Mouse (Mus musculus): ENCODE measurements around the gene Thnsl2. TPM values are rescaled to one million over a fixed set of nuclear protein-coding genes. Genes with fewer than 3 reads are reported as not detected.

Gene Thnsl2
- polyA plus RNA-seq, 1 experiment from 2014 or later, result 0.42 TPM

- H3K27ac ChIP-seq, result no peak overlapping the region
- H3K36me3 ChIP-seq (ENCODE audit: inconsistent target), result no peaks in the 10 kb centered on the region
- H3K79me2 ChIP-seq (ENCODE audit: inconsistent target), result no peaks in the 10 kb centered on the region
- H3K4me3 ChIP-seq (ENCODE audit: inconsistent target), result no peak overlapping the region
- 17% methylated on average over 19 of the region's 19 CpGs for WGBS (ENCODE audit: missing documents)
Measured at GRCm38 (mm10) chr6:71106170-71106945, 37.9 kb downstream of the Thnsl2 start.

DNA sequence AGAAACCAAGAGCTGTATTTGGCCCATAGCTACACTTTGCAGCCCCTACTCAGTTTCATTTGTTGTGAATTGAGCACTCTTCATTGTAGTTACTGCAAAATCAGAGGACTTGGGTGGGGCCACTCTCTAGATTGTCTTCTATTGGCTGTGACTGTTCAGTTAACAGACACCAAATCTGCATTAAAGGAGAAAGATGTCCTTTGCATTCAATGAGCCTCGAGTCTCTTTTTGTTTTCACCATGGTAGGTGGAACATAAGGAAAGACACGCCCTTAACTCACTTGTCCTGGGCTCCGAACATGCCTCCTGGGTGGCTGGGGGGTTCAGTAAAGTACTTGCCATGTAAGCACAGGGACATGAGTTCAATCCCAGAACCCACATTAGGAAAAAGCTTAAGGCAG, 48.1 kb downstream of the Thnsl2 start:
- Histone ChIP-seq H3K4me3 (ENCODE audit: inconsistent target) (no peak overlapping the region), H3K79me2 (ENCODE audit: inconsistent target) (no peaks in the 10 kb centered on the region), H3K27ac (no peak overlapping the region), H3K36me3 (ENCODE audit: inconsistent target) (no peaks in the 10 kb centered on the region)
- WGBS (ENCODE audit: missing documents), result 84% methylated on average over 3 of the region's 3 CpGs

- no peak overlapping the region for H3K27ac ChIP-seq
- H3K36me3 ChIP-seq (ENCODE audit: inconsistent target), result no peaks in the 10 kb centered on the region
- 88% methylated on average over 5 of the region's 5 CpGs for WGBS (ENCODE audit: missing documents)
- H3K4me3 ChIP-seq (ENCODE audit: inconsistent target), result no peak overlapping the region
- H3K79me2 ChIP-seq (ENCODE audit: inconsistent target), result no peaks in the 10 kb centered on the region
Measured at GRCm38 (mm10) chr6:71094693-71095092, 49.5 kb downstream of the Thnsl2 start.

GRCm38 (mm10) chr6:71093686-71094085, 50.6 kb downstream of the Thnsl2 start:
- Histone ChIP-seq H3K79me2 (ENCODE audit: inconsistent target) (no peaks in the 10 kb centered on the region), H3K36me3 (ENCODE audit: inconsistent target) (no peaks in the 10 kb centered on the region), H3K27ac (no peak overlapping the region), H3K4me3 (ENCODE audit: inconsistent target) (no peak overlapping the region)
- WGBS (ENCODE audit: missing documents), result 86% methylated on average over 5 of the region's 6 CpGs

GRCm38 (mm10) chr6:71090475-71090874, 53.8 kb downstream of the Thnsl2 start:
- H3K79me2 ChIP-seq (ENCODE audit: inconsistent target), result no peaks in the 10 kb centered on the region
- H3K27ac ChIP-seq, result no peak overlapping the region
- no peaks in the 10 kb centered on the region for H3K36me3 ChIP-seq (ENCODE audit: inconsistent target)
- 41% methylated on average over 5 of the region's 5 CpGs for WGBS (ENCODE audit: missing documents)
- no peak overlapping the region for H3K4me3 ChIP-seq (ENCODE audit: inconsistent target)

DNA sequence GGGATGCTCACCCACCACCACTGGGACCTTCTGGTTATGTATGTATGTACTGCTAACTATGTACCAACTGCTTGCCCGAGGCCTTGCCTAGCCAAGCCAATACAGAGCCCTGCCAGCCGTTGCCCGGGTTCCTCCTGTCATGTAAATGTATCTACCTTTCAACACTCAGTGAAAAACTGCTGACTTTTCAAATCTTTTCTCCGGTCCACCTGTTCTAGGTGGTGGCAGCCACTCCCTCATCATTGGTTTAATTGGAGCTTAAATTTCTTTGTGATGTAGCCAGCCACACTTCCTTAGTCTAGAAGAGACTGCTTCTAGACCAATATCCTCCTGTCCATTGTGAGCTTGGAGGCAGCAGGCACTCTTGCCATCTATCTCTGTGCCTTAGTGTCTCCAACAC, 54.5 kb downstream of the Thnsl2 start:
- no peaks in the 10 kb centered on the region for H3K79me2 ChIP-seq (ENCODE audit: inconsistent target)
- WGBS (ENCODE audit: missing documents), result 86% methylated on average over 4 of the region's 4 CpGs
- H3K36me3 ChIP-seq (ENCODE audit: inconsistent target), result no peaks in the 10 kb centered on the region
- no peak overlapping the region for H3K4me3 ChIP-seq (ENCODE audit: inconsistent target)
- H3K27ac ChIP-seq, result no peak overlapping the region

DNA sequence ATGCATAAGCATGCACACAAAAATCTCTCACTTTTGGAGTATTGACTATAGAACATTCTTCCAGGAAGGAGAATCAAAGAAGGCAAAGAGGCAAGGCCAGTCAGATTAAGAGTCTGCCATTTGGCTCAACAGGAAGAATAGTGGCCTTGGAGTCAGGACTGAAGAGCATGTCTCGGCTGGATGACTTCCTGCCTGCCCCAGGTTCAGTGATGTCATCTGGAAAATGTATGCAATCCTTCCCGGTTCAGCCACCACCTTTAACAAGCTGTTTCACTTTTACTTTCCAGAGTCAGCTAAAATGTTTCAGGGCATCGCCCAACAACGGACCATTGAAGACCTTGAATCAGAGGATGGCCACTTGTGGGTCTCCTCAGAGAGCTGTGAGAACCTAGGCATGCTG, 55.2 kb downstream of the Thnsl2 start:
- WGBS (ENCODE audit: missing documents), result 71% methylated on average over 4 of the region's 4 CpGs
- Histone ChIP-seq H3K79me2 (ENCODE audit: inconsistent target) (no peaks in the 10 kb centered on the region), H3K27ac (no peak overlapping the region), H3K36me3 (ENCODE audit: inconsistent target) (no peaks in the 10 kb centered on the region), H3K4me3 (ENCODE audit: inconsistent target) (no peak overlapping the region)

GRCm38 (mm10) chr6:71083441-71083840, 60.8 kb downstream of the Thnsl2 start:
- WGBS (ENCODE audit: missing documents), result 93% methylated on average over 7 of the region's 7 CpGs
- Histone ChIP-seq H3K36me3 (ENCODE audit: inconsistent target) (no peaks in the 10 kb centered on the region), H3K4me3 (ENCODE audit: inconsistent target) (no peak overlapping the region), H3K79me2 (ENCODE audit: inconsistent target) (no peaks in the 10 kb centered on the region), H3K27ac (no peak overlapping the region)

DNA sequence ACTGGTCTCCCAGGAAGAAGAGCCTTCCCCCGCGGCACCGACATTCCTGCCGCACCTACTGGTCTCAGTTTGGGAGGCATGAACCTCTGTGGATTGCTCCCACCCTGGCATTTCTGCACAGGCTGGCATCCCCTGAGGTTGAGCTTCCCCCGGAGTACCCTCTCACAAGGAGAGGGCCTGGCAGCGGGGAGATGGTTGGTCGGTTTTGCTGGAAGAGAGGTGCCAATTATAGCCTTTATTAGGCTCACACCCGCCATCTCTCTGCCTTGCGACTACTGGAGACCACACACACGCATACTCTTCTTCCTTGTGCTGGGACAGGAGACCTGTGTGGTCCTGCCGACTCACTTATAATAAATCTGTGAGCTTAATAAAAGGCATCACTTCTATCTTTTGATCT, 62.2 kb downstream of the Thnsl2 start:
- no peaks in the 10 kb centered on the region for H3K36me3 ChIP-seq (ENCODE audit: inconsistent target)
- H3K27ac ChIP-seq, result no peak overlapping the region
- no peaks in the 10 kb centered on the region for H3K79me2 ChIP-seq (ENCODE audit: inconsistent target)
- 84% methylated on average over 11 of the region's 11 CpGs for WGBS (ENCODE audit: missing documents)
- no peak overlapping the region for H3K4me3 ChIP-seq (ENCODE audit: inconsistent target)

GRCm38 (mm10) chr6:71081230-71081629, 63.0 kb downstream of the Thnsl2 start:
- Histone ChIP-seq H3K4me3 (ENCODE audit: inconsistent target) (no peak overlapping the region), H3K36me3 (ENCODE audit: inconsistent target) (no peaks in the 10 kb centered on the region), H3K79me2 (ENCODE audit: inconsistent target) (no peaks in the 10 kb centered on the region), H3K27ac (no peak overlapping the region)
- 94% methylated on average over 6 of the region's 6 CpGs for WGBS (ENCODE audit: missing documents)

Other genes with a start within 250 kb of the Thnsl2 start
- not detected in 3 replicates for gene Tex37, start 225.5 kb downstream of the Thnsl2 start, polyA plus RNA-seq (2018)
- not detected in 3 replicates for gene Foxi3, start 187.9 kb downstream of the Thnsl2 start, polyA plus RNA-seq (2018)
- not detected in 3 replicates for gene Fabp1, start 55.4 kb upstream of the Thnsl2 start, polyA plus RNA-seq (2018)
- gene Krcc1, start 127.2 kb upstream of the Thnsl2 start, polyA plus RNA-seq (2018), result 102 to 223 TPM (median 117 TPM) in 3 replicates
- gene Smyd1, start 177.8 kb upstream of the Thnsl2 start, polyA plus RNA-seq (2018), result not detected in 3 replicates
- 0.16 TPM in 1 of 3 replicates, not detected in the others for gene Cd8b1, start 178.3 kb upstream of the Thnsl2 start, polyA plus RNA-seq (2018)
- gene Cd8a, start 229.0 kb upstream of the Thnsl2 start, polyA plus RNA-seq (2018), result 0.07 TPM in 1 of 3 replicates, not detected in the others

All from macrophage (primary cell).